Comparison of ENCODE assay signal across 7 mouse cellular contexts in the genomic region with DNA sequence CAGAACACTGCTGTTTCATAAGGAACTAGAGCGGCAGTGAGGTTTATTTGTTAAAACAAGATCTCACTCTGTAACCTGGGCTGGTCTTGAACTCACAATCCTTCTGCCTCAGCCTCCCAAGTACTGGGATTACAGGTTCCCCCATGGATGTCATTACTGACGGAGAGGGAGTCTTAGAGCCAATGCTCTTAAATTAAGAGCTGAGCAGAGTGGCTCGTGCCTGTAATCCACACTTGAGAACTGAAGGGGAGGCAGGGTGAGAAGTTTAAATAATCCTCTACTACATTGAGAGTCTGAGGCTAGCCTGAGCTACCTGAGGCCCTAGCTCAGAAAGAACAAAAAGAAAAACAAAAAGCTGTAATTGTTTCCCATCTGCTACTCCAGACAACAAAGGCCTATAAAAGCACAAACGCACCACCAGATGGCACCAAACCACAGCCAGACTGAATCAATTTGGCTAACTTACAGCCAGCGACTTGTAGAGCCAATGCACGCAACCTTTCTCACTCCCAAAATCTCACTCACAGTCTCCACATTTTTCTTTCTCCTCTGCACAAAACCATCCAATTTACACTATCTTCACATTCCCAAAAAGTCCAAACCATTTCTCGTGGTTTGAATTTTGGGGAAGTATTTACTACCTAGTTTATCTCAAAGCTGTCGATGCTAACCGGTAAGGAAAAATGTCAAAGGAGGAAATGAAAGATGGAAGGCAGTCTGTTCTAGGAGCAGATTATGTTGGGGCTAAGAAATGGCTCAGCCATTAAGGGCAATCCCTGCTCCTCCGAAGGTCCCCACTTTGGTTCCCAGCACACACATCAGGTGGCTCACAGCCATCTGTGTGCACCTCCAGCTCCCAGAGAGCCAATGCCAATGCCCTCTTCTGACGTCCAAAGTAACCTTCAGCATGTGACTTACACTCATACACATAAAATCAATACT. TPM values are rescaled to one million over a fixed set of nuclear protein-coding genes. Genes with fewer than 3 reads are reported as not detected.
DNase-seq lines count a peak whose midpoint lies in the region; ATAC-seq and TF ChIP-seq lines count a peak whose summit lies in the region.

No protein-coding gene starts in this region.

- peak; percentile 69 to 80 for DNase-seq in adrenal gland, adult 18-20 months (ENCODE audit: low spot score in 2 of 2)
- DNase-seq in cerebellum, postnatal 36 days, result peak; percentile 84 to 90
- peak; percentile 83 for DNase-seq in gastrocnemius, adult 2 months
- peak; percentile 85 for DNase-seq in left cerebral cortex, postnatal 4 days
- DNase-seq in spleen, postnatal 10 days (ENCODE audit: low spot score in 2 of 2), result peak; percentile 53 to 84

- H3K36me3 ChIP-seq in intestine, postnatal 0 days (ENCODE audit: control insufficient read depth, insufficient read depth), result peaks cover 1% of the 10 kb centered on the region; the same call in 1 of the 2 replicates
- H3K36me3 ChIP-seq in midbrain, embryonic 16.5 days (ENCODE audit: control insufficient read depth, insufficient read depth, low read length), result 0 out of 2 replicates have a peak, but pooled peaks cover 2% of the 10 kb centered on the region

- H3K4me2 ChIP-seq in intestine, postnatal 0 days (replicated peaks; ENCODE audit: low read depth), result no peak overlapping the region
- H3K4me2 ChIP-seq in midbrain, embryonic 16.5 days (ENCODE audit: low read length), result no peak overlapping the region

- 54% methylated on average over 11 of the region's 11 CpGs for WGBS in intestine, postnatal 0 days
- 54% methylated on average over 11 of the region's 11 CpGs for WGBS in midbrain, embryonic 16.5 days

- H3K4me3 ChIP-seq in gastrocnemius, adult 2 months, result peak overlapping the region; percentile 52
- H3K4me3 ChIP-seq in intestine, postnatal 0 days (ENCODE audit: low read depth, low read length), result no peak overlapping the region
- H3K4me3 ChIP-seq in midbrain, embryonic 16.5 days (ENCODE audit: low read depth, low read length), result no peak overlapping the region

- no peak overlapping the region for H3K27ac ChIP-seq in gastrocnemius, adult 2 months
- no peak overlapping the region for H3K27ac ChIP-seq in intestine, postnatal 0 days (ENCODE audit: low read depth, low read length)
- H3K27ac ChIP-seq in midbrain, embryonic 16.5 days (ENCODE audit: low read length), result no peak overlapping the region

- TF ChIP-seq CTCF in gastrocnemius, adult 2 months (IDR thresholded peaks at IDR 0.05), result peak; percentile 89
- peak; percentile 90 for TF ChIP-seq CTCF in intestine, postnatal 0 days (IDR thresholded peaks at IDR 0.05; ENCODE audit: low read depth)

- ATAC-seq in intestine, postnatal 0 days, result 0 out of 2 replicates have a peak, but pooled peaks have one; percentile 22
- ATAC-seq in midbrain, embryonic 16.5 days, result peak; percentile 66; the same call in 1 of the 2 replicates

- no peak overlapping the region for H3K9ac ChIP-seq in intestine, postnatal 0 days (ENCODE audit: low read depth, low read length)
- H3K9ac ChIP-seq in midbrain, embryonic 16.5 days (ENCODE audit: low read depth, low read length), result no peak overlapping the region

- no peaks in the 10 kb centered on the region for H3K27me3 ChIP-seq in intestine, postnatal 0 days (replicated peaks; ENCODE audit: control insufficient read depth, insufficient read depth, low read length)
- no peaks in the 10 kb centered on the region for H3K27me3 ChIP-seq in midbrain, embryonic 16.5 days (ENCODE audit: control insufficient read depth, insufficient read depth, low read depth, low read length)

- H3K4me1 ChIP-seq in intestine, postnatal 0 days (replicated peaks; ENCODE audit: control insufficient read depth, insufficient read depth, low read length), result no peaks in the 10 kb centered on the region
- H3K4me1 ChIP-seq in midbrain, embryonic 16.5 days (ENCODE audit: control insufficient read depth, insufficient read depth, low read length), result no peaks in the 10 kb centered on the region

- intact Hi-C loops in gastrocnemius, adult 2 months (cut with DNase I), result loop anchor here (1.0 kb wide), 2 partner anchors 64 to 76 kb away; no protein-coding TSS in a partner anchor
- intact Hi-C loops in left cerebral cortex, postnatal 4 days (cut with DNase I), result loop anchor here (2.0 kb wide), 1 partner anchor 72 kb away; no protein-coding TSS in a partner anchor

- no peaks in the 10 kb centered on the region for H3K9me3 ChIP-seq in intestine, postnatal 0 days (ENCODE audit: control insufficient read depth)
- no peaks in the 10 kb centered on the region for H3K9me3 ChIP-seq in midbrain, embryonic 16.5 days (replicated peaks; ENCODE audit: control insufficient read depth, low read length, poor library complexity, severe bottlenecking)

RNA-seq across cellular contexts. Expression of a gene that starts 51.3 kb away (rescaled TPM):
- 10 to 100 TPM; 61.9 to 78.4 TPM for total RNA-seq in adrenal gland, adult 18-20 months (2021)
- total RNA-seq in gastrocnemius, adult 2 months (2021), result 10 to 100 TPM; 50.7 to 53.2 TPM
- polyA plus RNA-seq in intestine, postnatal 0 days (2015; fragmentation: Nextera tagmentation; extraction: Ambion mirVana), result 38.6 and 40.7 TPM in 2 replicates
- 10 to 100 TPM; 37.1 to 42.6 TPM for total RNA-seq in left cerebral cortex, postnatal 4 days (2021)
- polyA plus RNA-seq in midbrain, embryonic 16.5 days (2015; fragmentation: Nextera tagmentation; extraction: Ambion mirVana), result 27.1 and 27.7 TPM in 2 replicates
